Mouse (Mus musculus) left cerebral cortex, postnatal 10 days (tissue): ENCODE measurements around the gene Capn8. TPM values are rescaled to one million over a fixed set of nuclear protein-coding genes. Genes with fewer than 3 reads are reported as not detected.

Experiments
- DNase-seq, 2 experiments: peaks; one replicate each; pipeline ENCODE4 v3.0.0; 2021 to 2022; ENCODE audit warnings: low spot score in 2 of 2, mixed read lengths in 1 of 2; ENCODE audit errors: extremely low spot score in 1 of 2
- intact Hi-C: fragments of 180-260 bp; cut with DNase I; formaldehyde crosslinking; loops from one replicate; pipeline ENCODE4 v1.15.1; 2025
- total RNA-seq, 2 experiments: library from RNA; stranded (reverse); gene quantifications; 2 replicates each; pipeline ENCODE4 v1.2.3; 2021

The Capn8 gene
- total RNA-seq, 2 experiments from 2014 or later, result not detected

DNA sequence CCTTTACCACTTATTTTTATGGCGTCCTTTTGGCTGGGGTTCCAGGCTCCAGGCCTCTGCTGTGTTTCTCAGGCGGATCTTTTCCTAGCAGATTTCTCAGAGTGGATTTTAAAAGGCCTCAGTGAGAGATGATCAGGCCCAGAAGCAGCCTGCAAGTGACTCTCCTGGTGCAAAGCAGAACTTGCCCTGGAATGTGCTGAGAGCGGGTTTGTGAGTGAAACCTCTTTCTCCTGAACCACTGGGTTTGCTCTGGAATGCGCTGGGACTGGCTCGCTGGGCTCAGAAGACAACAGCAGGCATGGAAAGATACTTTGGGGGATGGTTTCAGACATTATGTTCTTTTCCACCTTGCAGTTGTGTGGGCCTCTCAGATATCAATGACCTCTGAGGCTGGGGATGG lies 22.7 kb upstream of the Capn8 start:
- DNase-seq, result peak in 1 of 2 experiments; percentile 10
- intact Hi-C loops, result no loop called here

DNA sequence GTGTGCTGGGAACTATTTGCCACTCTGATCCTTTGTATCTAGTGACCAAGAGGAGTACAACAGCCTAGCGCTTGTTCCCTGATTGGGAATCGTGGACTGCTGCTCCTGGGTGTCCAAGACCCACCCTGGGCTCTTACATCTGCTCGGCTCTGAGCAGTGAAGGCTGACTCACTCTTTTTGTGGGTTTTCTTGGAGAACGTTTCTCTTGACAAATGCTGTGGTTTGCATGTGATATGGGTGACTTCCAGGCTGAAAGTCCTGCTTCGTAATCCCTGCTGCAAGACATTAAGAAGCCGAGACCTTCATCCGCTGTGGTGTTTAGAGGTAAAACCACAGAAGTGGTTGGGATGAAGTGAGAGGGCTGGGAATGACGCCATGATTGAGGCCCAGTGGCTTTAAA lies 21.7 kb upstream of the Capn8 start:
- DNase-seq, result no peak
- intact Hi-C loops, result no loop called here

DNA sequence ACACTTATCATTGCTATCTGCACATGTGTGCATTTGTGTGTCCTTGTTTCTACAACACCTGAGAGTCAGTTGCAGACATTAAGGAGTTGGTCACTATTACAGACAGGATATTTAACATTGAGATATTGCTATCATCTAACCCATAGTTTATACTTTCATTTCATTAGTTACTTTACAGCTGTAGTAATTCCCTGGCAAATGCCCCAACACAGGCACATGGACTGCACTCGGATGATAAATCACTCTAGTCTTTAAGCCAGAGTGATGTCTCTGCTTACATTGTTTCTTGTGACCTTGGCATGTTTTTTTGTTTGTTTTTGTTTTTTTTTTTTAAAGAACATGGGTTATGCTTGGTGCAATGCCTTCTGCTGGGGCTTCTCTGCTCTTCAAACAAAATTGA lies 20.9 kb upstream of the Capn8 start:
- intact Hi-C loops, result no loop called here
- DNase-seq, result no peak

DNA sequence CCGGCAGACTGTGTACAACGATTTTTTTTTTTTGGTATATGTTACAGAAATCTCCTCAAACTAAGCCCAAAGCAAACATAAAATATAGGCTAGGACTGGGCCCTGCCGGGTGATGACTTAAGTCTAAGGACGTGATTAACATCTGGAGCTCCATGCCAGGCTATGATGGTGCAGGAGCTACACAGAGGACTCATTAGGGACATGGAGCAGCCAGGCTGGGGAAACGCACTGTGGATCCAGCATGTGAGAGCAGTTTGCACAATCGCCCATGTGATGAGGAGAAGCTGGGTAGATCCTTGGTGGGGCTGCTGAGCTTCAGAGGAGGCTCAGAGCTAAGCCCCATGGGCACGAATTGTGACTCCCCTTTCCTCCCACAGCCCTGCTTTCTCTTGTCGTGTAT lies 14.0 kb upstream of the Capn8 start:
- DNase-seq, result peak in 1 of 2 experiments; percentile 5
- intact Hi-C loops, result no loop called here

DNA sequence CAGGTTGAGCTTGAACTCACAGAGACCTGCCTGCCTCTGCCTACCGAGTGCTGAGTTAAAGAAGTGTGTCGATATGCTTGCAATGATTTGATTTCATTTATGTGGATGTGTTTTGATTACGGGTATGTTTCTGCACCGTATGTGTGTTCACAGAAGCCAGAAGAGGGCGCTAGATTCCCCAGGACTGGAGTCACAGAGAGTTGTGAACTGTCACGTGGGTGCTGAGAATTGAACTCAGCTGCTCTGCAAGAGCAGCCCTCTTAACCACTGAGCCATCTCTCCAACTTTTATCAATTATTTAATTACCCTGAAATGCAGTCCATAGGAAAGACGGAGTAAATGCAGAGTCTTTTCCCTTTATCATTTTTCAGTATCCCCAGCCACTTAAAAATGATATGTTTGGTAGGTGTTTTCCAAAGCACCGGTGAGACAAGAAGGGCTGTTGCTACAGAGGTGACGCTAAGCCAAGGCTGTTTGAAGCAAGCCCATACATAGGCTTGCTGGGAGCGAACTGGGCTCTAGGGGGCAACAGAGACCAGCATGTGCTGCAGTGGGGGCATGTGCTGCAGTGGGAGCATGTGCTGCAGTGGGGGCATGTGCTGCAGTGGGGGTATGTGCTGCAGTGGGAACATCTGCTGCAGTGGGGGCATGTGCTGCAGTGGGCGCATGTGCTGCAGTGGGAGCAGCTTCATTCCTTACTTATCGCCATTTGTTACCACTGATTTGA lies 11.0 kb upstream of the Capn8 start:
- intact Hi-C loops, result no loop called here
- peak in 1 of 2 experiments; percentile 68 for DNase-seq

DNA sequence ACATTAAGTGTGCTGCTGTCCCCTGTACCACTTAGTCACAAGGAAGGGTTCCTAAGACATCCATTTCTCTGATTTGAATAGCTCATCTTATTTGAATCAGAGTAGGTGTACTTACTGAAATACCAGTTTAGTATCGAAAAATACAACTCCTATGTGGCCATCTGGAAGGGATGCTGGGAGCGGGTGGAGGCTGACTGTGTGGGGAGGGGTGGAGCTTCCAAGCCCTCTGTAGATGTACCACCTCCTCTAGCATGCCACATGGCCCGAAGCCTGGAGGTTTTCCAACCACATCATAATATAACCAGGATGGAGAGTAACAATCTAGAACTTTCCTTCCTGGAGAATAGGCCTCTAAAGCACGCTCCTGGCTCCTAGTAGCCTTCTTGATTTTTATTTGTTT lies 6.5 kb upstream of the Capn8 start:
- DNase-seq, result no peak
- intact Hi-C loops, result loop anchor here (5.0 kb wide), 1 partner anchor 679 kb away; no protein-coding TSS in a partner anchor

DNA sequence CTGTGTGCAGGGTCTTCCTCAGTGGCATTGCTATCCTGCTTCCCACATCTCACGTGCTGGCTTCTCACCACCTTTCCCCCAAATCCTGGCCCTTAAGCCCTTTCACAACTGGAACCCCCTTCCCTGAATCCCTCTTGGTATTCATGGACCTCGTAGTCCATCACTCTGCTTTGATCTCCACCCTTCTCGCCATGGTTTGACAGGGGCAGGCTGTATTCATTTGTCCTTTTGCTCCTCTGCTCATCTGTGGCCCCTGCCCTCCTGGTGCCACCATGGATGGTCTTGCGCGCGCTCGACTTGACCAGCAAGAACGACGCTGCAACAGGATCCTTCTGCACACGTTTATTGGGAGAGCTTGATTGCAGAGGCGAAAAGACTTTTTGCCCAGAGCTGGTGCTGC lies 5.3 kb upstream of the Capn8 start:
- intact Hi-C loops, result loop anchor here (5.0 kb wide), 1 partner anchor 678 kb away; no protein-coding TSS in a partner anchor
- no peak for DNase-seq

DNA sequence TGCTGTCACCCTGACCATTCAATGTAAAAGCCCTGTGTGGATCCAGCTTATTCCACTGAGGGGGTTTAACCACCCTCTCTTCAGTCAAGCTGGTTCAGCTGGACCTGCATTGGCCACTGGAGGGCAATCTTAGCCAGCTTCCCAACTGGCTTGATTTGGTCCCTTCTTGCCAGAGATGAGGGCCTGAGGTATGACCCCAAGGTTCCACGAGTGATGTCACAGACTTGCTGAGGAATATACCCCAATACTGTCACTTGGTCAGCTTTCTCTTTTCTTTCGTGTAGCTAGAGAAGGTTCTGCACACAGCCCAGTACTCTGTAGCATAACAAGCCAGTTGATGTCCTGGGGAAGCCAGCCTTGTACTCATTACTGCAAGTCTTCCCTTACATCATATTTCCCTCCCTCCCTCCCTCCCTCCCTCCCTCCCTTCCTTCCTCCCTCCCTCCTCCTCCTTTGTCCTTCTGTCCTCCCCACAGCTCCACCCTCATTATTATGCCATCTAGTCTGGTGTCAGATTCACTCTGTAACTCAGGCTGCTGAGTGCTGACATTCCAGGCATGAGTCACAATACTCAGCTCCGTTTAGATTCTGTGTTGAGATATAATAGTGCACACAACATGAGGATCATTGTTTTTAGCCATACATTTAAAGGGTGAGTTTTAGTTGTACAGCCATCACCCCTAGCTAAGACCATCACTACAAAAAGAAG lies 4.3 kb upstream of the Capn8 start:
- DNase-seq, result peak; percentile 39 to 64
- intact Hi-C loops, result loop anchor here (2.0 to 10.0 kb wide), 4 partner anchors 97 to 400 kb away; partner anchors contain the start of gene Susd4

DNA sequence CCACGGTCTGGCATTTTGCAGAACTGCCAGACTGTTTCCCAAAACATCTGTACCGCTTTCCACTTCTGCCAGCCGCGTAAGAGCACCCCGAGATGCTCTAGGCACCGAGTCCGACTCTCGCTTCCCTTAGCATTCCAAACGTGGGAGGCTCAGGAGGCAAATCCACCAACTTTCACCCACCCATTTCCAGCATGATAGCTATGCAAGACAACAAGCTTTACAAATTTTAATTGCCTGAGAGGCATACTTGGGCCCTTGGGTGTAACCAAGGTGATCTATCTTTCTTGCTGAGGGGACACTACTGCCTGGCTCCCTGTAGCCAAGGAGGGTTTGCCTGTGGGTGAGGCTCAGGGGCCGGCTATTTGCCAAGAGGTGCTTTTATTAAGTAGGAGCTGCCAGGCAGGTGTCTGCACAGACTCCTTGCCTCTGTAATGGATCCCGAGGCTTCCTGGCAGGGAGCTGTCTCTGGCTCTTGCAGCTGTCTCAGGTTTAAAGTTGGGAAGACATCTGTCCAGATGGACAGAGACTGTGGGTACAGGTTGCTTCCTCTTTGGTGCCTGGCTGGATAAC lies 2.8 kb upstream of the Capn8 start:
- DNase-seq, result no peak

DNA sequence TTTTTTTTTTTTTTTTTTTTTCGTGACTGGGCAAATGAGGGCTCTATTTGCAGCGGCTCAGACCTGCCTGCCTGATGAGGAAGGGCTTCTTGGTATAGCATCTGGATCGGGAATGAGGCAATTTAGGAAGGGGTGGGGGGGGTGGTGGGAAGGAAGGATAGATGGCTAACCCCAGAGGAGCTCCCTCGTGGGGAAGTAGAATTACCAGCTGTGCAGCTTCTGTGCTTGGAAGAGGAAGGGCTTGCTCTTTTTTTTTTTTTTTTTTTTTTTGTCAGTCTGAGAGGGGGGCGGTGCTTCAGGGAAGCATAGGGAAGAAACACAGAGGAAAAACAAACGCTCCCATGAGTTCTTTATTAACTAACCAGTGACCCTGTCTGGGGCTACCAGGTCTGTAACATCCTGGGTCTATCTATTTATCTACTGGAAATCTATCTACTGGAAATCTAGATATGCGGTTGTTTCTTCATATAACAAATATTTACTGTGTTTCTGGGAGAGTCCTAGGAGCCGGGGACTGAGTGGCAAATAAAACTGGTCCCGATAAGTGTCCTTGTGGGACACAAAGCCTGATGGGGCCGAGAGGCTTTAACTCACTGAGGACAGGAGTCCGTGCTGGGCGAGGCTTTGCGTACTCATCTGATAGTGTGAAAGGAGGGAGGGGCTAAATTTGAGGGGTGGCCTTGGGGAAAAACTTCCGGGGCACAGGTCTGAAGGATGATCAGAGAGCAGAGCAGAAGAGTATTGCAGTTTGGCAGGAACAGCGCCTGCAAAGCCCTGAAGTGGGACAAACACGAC lies 2.0 kb upstream of the Capn8 start:
- intact Hi-C loops, result loop anchor here (5.0 to 10.0 kb wide), 3 partner anchors 95 to 232 kb away; partner anchors contain the start of gene Susd4
- no peak for DNase-seq

More for the DNA sequence above, 2.8 kb upstream of the Capn8 start:
- intact Hi-C loops, result loop anchor here (2.0 to 10.0 kb wide), 4 partner anchors 95 to 399 kb away; partner anchors contain the start of gene Susd4

DNA sequence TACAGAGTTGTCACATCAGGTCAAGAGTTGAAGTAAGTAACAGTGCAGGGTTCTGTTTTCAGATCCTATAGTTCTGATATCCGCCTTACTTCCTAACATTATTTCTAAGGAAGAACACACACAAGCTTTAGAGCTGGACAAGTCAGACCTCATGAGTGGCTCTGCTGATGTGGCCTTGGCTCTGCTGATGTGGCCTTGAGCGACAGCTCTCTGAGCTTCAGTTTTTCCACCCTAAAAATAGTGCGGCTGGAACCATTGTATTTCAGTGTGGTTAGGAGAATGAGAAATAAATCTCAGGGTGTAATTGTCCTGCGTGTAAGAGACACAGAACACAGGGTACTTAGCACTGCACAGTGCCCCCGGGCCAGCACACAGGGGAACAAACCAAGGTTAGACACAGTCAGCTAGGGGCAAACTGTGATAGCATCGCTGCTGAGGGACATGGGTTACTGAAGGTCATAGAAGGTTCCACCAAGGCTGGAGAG lies 586 bp downstream of the Capn8 start:
- intact Hi-C loops, result loop anchor here (10.0 kb wide), 2 partner anchors 199 to 229 kb away; partner anchors contain the start of gene Susd4
- DNase-seq, result no peak

DNA sequence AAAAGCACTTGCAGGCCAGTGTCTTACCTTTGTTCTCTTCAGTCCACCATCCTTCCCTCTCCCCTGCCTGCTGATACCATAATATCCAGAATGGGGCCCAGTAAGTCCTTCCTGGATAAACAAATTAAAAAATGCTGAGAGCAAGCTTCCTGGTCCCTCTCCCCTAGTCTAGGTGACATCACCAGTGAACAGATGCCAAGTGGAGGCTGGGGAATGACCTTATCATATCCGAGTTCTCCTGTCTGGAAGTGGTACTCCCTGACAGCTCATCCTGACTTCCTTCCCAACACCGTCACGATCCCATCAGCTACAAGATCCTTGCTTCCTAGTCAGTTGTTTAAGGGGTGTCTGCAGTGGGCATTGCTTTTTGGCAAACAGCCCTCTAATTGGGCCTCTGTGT lies 6.3 kb downstream of the Capn8 start:
- intact Hi-C loops, result no loop called here
- DNase-seq, result no peak

DNA sequence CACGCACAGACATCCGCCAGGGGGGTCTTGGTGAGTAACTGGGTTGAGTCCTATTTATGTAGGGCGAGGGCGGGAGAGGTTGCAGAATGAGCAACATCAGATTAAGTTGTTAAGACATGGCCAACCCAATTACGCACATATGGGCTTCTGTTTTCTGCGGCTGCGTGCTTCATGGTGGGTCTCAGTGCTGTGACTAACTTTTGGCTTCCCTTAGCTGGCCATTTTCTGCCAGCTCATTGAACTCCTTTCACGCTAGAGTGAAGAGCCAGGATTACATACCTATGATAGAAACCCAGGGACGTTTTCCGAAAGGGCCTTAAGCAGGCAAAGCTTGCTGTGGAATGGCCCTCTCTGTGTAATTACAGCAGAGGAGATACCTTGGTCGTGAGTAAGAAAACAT lies 7.2 kb downstream of the Capn8 start:
- intact Hi-C loops, result no loop called here
- DNase-seq, result no peak

DNA sequence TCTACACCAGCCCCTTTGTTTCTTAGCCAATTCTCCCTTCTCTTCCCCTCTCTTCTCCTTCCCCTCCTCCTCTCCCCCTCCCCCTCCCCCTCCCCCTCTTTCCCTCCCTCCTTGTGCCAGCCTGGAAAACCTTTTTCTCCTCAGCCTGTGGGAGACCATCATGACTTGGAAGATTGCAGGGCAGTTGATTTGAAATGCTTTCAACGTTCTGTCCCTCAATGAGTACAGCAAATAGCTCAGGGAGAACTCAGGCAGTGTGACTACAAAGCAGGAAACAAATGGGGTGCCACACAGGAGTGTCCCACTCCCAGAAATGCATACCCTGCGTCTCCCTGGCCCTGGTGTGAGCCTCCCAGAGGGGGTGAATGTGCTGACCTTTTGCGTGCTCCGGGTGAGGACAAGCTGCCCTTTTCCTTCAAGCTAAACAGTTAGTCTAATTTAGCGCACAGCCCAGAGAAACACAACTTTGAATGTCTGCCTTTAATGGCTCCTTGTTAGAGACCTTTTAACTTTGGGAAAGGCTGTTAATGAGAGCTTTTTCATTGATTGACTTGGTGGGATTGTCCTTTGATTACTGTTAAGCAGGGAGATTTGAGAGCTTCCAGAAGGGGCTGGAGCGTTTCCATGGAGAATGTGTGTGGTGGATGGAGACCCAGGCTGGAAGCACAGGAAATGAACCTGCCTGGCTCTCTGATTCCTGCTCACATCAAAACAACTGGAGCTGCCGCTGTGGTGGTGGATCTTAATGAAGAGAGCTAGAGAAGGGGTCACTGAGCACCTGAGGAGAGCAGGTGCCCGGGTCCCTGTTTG lies 9.3 kb downstream of the Capn8 start:
- peak in 1 of 2 experiments; percentile 16 for DNase-seq
- intact Hi-C loops, result no loop called here

DNA sequence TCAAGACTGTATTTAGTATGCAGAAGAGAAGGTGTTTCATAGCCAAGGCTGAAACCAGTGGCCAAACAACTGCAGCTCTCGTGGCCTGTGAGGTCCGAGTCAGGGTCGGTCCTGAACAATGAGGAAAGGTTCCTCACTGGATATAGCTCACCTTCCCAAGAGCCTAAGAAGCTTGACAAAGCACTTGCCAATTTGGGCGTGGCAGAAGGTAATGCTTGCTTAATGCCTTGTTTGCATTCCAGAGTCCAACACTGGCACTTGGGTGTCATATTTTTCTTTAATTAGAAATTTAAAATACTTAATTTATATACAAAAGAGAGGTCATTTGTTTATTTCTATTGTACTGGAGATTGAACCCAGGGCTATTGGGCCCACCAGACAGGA lies 9.9 kb downstream of the Capn8 start:
- no peak for DNase-seq
- intact Hi-C loops, result no loop called here

DNA sequence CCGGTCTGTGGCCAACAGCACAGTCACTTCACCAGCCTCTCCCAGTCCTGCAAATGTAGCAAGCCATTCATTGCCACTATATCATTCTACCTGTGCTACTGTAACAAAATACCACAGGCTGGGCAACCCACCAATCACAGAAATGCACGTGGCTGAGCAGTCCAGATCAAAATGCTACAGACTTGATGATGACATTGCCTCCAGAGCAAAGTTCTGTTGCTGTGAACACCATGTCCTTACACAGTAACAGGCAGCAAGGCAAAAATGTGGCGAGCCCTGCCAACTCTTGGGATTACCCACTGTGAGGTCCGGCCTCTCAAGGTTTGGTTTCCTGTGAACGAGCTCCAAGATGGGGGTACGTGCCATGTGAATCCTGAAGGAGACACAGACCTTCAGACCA lies 19.4 kb downstream of the Capn8 start:
- DNase-seq, result no peak
- intact Hi-C loops, result no loop called here

DNA sequence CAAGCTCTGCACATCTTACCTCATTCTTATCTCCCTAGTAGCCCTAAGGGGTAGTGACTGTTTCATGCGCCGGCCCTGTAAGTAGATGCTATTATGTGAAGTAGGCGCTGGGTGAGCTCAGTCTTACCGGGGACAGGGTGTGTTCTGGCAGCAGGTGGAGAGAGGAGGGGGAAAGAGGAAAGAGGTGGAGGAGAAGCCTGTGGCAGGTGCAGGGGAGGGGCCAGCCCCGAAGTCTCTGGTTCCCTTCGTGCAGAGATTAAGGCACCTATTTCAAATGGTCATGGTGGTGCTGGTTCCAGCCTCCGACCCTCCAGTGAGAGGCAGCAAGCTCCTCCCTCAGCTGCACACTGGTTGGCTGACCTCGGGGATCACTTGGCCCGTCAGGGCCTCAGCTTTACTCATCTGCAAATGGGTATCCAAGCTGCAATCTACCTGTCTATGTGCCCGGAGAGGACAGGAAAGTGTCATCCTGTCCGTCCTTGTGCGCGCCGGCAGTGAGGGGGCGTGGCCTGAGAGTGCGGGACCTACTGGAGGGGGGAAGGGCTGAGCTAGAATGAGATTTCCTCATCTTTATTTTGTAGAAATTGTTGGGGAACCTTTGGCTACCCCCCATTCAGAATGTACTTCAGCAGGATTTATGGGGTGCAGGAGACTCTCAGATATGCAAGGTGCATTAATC lies 20.5 kb downstream of the Capn8 start:
- intact Hi-C loops, result no loop called here
- no peak for DNase-seq

DNA sequence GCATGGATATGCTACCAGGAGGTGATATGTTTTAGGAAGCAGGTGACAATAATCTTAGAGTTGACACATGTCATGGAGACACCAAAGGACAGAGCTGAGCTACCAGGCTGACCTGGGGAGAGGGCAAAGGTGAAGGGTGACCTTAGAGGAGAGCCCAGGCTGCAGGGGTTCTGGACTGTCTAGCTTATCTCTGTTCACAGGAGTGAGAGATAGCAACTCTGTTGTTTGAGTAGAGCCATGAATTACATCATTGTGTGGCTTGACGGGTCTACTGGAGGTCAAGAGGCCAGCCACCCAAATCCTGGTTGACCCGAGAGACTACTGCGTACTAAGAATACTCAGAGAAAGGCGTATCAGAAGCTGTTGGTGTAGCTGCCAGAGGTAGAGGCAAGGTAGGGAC lies 22.9 kb downstream of the Capn8 start:
- intact Hi-C loops, result no loop called here
- DNase-seq, result no peak
